ENCODE assay signal across 8 mouse cellular contexts in genomic region chr5:134550836-134551232, GRCm38 (mm10). TPM values are rescaled to one million over a fixed set of nuclear protein-coding genes. Genes with fewer than 3 reads are reported as not detected.
A peak's percentile ranks its signal among the peaks of the same experiment; 100 is the strongest.
DNase-seq lines count a peak whose midpoint lies in the region; ATAC-seq lines count a peak whose summit lies in the region.

No protein-coding gene starts in this region.

- 24% methylated on average over 6 of the region's 6 CpGs for WGBS in heart, embryonic 15.5 days
- WGBS in forebrain, embryonic 10.5 days: 15% methylated on average over 6 of the region's 6 CpGs
- WGBS in limb, embryonic 15.5 days: 3% methylated on average over 6 of the region's 6 CpGs
- 11% methylated on average over 6 of the region's 6 CpGs for WGBS in stomach, embryonic 16.5 days

- no peaks in the 10 kb centered on the region for H3K36me3 ChIP-seq in heart, embryonic 15.5 days
- H3K36me3 ChIP-seq in forebrain, embryonic 10.5 days (replicated peaks): peaks cover 3% of the 10 kb centered on the region
- H3K36me3 ChIP-seq in limb, embryonic 15.5 days: no peaks in the 10 kb centered on the region
- no peaks in the 10 kb centered on the region for H3K36me3 ChIP-seq in stomach, embryonic 16.5 days (ENCODE audit: control insufficient read depth, insufficient read depth, low read length)

- peak overlapping the region; percentile 86 for H3K9ac ChIP-seq in heart, embryonic 15.5 days
- H3K9ac ChIP-seq in limb, embryonic 15.5 days: peak overlapping the region; percentile 87
- H3K9ac ChIP-seq in stomach, embryonic 16.5 days (ENCODE audit: low read length): peak overlapping the region; percentile 87

- intact Hi-C loops in heart, postnatal 14 days (cut with DNase I): no loop called here

- no peaks in the 10 kb centered on the region for H3K9me3 ChIP-seq in heart, embryonic 15.5 days (replicated peaks)
- no peaks in the 10 kb centered on the region for H3K9me3 ChIP-seq in forebrain, embryonic 10.5 days
- H3K9me3 ChIP-seq in limb, embryonic 15.5 days: no peaks in the 10 kb centered on the region
- no peaks in the 10 kb centered on the region for H3K9me3 ChIP-seq in stomach, embryonic 16.5 days (replicated peaks; ENCODE audit: control insufficient read depth, low read length)

- ATAC-seq in heart, embryonic 15.5 days (replicated peaks; ENCODE audit: insufficient number of reproducible peaks, insufficient read depth, low FRiP score, low read depth): no peak
- no peak for ATAC-seq in limb, embryonic 15.5 days (ENCODE audit: insufficient number of reproducible peaks, low FRiP score, low TSS enrichment, low read depth)
- no peak for ATAC-seq in stomach, embryonic 16.5 days (ENCODE audit: insufficient read depth, low FRiP score)

- no peak for DNase-seq in heart, postnatal 14 days
- DNase-seq in CD4-positive helper T cell, adult 2 months (ENCODE audit: low read depth, low spot score): peak; percentile 24
- no peak for DNase-seq in forebrain, embryonic 10.5 days (ENCODE audit: extremely low spot score, low spot score)
- DNase-seq in testis, postnatal 10 days (ENCODE audit: low spot score): no peak
- no peak for DNase-seq in frontal cortex, postnatal 10 days (ENCODE audit: low spot score in 2 of 2)

- peak overlapping the region; percentile 69 for H3K4me3 ChIP-seq in heart, embryonic 15.5 days
- peak overlapping the region; percentile 94 for H3K4me3 ChIP-seq in forebrain, embryonic 10.5 days
- peak overlapping the region; percentile 82 for H3K4me3 ChIP-seq in limb, embryonic 15.5 days
- H3K4me3 ChIP-seq in stomach, embryonic 16.5 days (replicated peaks; ENCODE audit: low read length): peak overlapping the region; percentile 73

- peak overlapping the region; percentile 94 for H3K4me2 ChIP-seq in heart, embryonic 15.5 days
- peak overlapping the region; percentile 90 for H3K4me2 ChIP-seq in limb, embryonic 15.5 days
- H3K4me2 ChIP-seq in stomach, embryonic 16.5 days (ENCODE audit: low read depth, low read length): peak overlapping the region; percentile 75

- H3K27me3 ChIP-seq in heart, embryonic 15.5 days: no peaks in the 10 kb centered on the region
- H3K27me3 ChIP-seq in forebrain, embryonic 10.5 days (ENCODE audit: poor library complexity, severe bottlenecking): no peaks in the 10 kb centered on the region
- H3K27me3 ChIP-seq in limb, embryonic 15.5 days: no peaks in the 10 kb centered on the region
- no peaks in the 10 kb centered on the region for H3K27me3 ChIP-seq in stomach, embryonic 16.5 days (ENCODE audit: control insufficient read depth, insufficient read depth, low read length)

- H3K27ac ChIP-seq in heart, embryonic 15.5 days: peak overlapping the region; percentile 85
- H3K27ac ChIP-seq in forebrain, embryonic 10.5 days: peak overlapping the region; percentile 95
- peak overlapping the region; percentile 96 for H3K27ac ChIP-seq in limb, embryonic 15.5 days
- H3K27ac ChIP-seq in stomach, embryonic 16.5 days (ENCODE audit: low read length): peak overlapping the region; percentile 93

- H3K4me1 ChIP-seq in heart, embryonic 15.5 days (replicated peaks): peaks cover 47% of the 10 kb centered on the region
- peaks cover 53% of the 10 kb centered on the region for H3K4me1 ChIP-seq in forebrain, embryonic 10.5 days
- H3K4me1 ChIP-seq in limb, embryonic 15.5 days: peaks cover 38% of the 10 kb centered on the region
- peaks cover 23% of the 10 kb centered on the region for H3K4me1 ChIP-seq in stomach, embryonic 16.5 days (ENCODE audit: control insufficient read depth, insufficient read depth, low read length)

RNA-seq across cellular contexts. Expression of gene Clip2, which starts 1.4 kb away (rescaled TPM):
- 1.4 and 1.8 TPM in 2 replicates for polyA plus RNA-seq in heart, embryonic 15.5 days (2015; fragmentation: Nextera tagmentation; extraction: Ambion mirVana)
- 10 to 100 TPM; 10.2 to 10.3 TPM for total RNA-seq in heart, postnatal 14 days (2021)
- 4.2 and 4.5 TPM in 2 replicates for polyA plus RNA-seq in forebrain, embryonic 10.5 days (2016; fragmentation: Nextera tagmentation; extraction: Ambion mirVana)
- polyA plus RNA-seq in limb, embryonic 15.5 days (2015; fragmentation: Nextera tagmentation; extraction: Ambion mirVana): 3.3 and 3.9 TPM in 2 replicates
- polyA plus RNA-seq in stomach, embryonic 16.5 days (2015; fragmentation: Nextera tagmentation; extraction: Ambion mirVana): 2.9 and 3.5 TPM in 2 replicates

RNA-seq across cellular contexts. Expression of gene Syna, which starts 9.1 kb away (rescaled TPM):
- polyA plus RNA-seq in heart, embryonic 15.5 days (2015; fragmentation: Nextera tagmentation; extraction: Ambion mirVana): 0.06 TPM in 1 of 2 replicates, not detected in the other
- not detected for total RNA-seq in heart, postnatal 14 days (2021)
- polyA plus RNA-seq in forebrain, embryonic 10.5 days (2016; fragmentation: Nextera tagmentation; extraction: Ambion mirVana): 0.10 TPM in 1 of 2 replicates, not detected in the other
- polyA plus RNA-seq in limb, embryonic 15.5 days (2015; fragmentation: Nextera tagmentation; extraction: Ambion mirVana): 0.09 and 0.17 TPM in 2 replicates
- 0.10 TPM in 1 of 2 replicates, not detected in the other for polyA plus RNA-seq in stomach, embryonic 16.5 days (2015; fragmentation: Nextera tagmentation; extraction: Ambion mirVana)

RNA-seq across cellular contexts. Expression of gene Rfc2, which starts 30.3 kb away (rescaled TPM):
- polyA plus RNA-seq in heart, embryonic 15.5 days (2015; fragmentation: Nextera tagmentation; extraction: Ambion mirVana): 156 and 190 TPM in 2 replicates
- total RNA-seq in heart, postnatal 14 days (2021): 10 to 100 TPM; 26.5 to 28.3 TPM
- polyA plus RNA-seq in forebrain, embryonic 10.5 days (2016; fragmentation: Nextera tagmentation; extraction: Ambion mirVana): 440 and 447 TPM in 2 replicates
- polyA plus RNA-seq in limb, embryonic 15.5 days (2015; fragmentation: Nextera tagmentation; extraction: Ambion mirVana): 226 and 241 TPM in 2 replicates
- polyA plus RNA-seq in stomach, embryonic 16.5 days (2015; fragmentation: Nextera tagmentation; extraction: Ambion mirVana): 197 and 214 TPM in 2 replicates
